Mouse (Mus musculus): ENCODE measurements around the gene Gpr3. TPM values are rescaled to one million over a fixed set of nuclear protein-coding genes. Genes with fewer than 3 reads are reported as not detected.

Gpr3 gene
- polyA plus RNA-seq, 2 experiments from 2014 or later = not detected

- ATAC-seq = no peak
These were observed 13.8 kb downstream of the Gpr3 start for GRCm38 (mm10) chr4:133198337-133199180.

DNA sequence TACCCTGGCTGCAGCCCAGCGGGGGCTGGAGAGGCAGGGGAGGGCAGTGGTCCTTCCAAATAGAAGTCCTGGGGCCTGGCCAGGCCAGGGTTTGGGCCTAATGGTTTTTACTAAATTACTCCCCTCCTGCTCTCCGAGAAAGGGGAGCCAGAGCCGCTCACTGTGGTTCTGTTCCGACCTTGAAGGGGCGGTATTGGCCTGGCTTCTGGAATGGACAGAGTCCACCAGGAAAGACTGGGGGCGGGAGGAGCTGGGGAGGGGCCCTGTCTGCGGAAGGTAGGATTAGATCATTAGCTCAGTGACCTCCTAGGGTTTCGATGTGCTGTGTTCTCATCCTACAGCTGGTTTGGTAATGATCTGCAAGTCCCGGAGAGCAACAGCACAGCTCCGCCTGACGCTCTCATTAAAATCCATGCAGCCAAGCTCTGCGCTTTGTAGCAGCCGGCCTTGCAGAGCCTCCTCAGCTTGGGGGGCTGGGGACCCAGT is 14.5 kb downstream of the Gpr3 start:
- no peak for ATAC-seq

DNA sequence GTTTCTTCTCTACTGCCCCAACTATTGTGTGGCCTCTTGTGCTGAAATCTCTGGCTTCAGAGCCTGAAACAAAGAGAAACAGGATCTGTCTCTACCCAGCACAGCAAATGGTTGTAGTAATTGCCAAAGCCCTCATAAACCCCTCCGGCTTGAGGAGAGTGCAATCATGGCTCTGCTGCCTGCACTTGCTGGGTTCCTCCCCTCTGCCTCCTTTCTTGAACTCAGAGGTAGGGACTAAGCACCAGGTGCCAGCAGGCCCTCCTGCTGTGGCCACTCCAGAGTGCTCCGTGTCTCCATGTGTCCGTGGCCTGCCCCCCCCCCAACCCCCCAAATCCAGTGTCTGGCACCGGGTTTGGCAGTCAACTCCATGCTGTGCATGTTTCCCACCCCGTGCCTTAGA is 15.0 kb downstream of the Gpr3 start:
- ATAC-seq = no peak

GRCm38 (mm10) chr4:133196852-133197251 is 15.5 kb downstream of the Gpr3 start:
- no peak for ATAC-seq

GRCm38 (mm10) chr4:133196136-133196535 is 16.2 kb downstream of the Gpr3 start:
- ATAC-seq = no peak

GRCm38 (mm10) chr4:133195014-133195413 is 17.3 kb downstream of the Gpr3 start:
- ATAC-seq = no peak

DNA sequence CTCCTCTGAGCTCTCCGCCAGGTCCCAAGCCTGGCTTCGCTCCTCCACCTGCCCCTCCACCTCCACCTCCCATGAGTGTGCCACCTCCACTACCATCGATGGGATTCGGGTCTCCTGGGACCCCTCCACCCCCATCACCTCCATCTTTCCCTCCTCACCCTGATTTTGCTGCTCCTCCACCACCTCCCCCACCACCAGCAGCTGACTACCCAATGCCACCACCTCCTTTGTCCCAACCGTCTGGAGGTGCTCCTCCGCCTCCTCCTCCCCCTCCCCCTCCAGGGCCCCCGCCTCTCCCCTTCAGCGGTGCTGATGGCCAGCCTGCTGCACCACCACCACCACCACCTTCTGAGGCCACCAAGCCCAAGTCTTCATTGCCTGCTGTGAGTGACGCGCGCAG is 17.9 kb downstream of the Gpr3 start:
- ATAC-seq = no peak

DNA sequence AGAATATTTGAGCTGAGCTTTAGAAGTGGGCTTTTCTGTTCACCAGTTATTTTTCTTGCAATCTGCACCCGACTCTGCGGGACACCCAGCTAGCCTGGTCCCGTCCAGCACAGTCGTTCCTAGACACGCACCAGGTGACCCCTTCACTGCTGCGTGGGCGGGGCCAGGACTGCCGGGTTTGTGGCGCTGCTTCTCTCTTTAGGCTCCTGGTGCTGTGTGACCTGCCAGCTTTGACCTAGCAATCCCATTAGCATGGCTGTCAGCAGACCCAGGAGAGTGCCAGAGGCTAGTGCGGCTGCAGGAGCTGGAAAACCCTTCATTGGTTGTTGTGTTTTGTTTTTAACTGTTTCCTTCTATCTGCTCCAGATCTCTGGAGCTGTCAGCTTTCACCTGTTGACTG is 22.9 kb downstream of the Gpr3 start:
- ATAC-seq = no peak

DNA sequence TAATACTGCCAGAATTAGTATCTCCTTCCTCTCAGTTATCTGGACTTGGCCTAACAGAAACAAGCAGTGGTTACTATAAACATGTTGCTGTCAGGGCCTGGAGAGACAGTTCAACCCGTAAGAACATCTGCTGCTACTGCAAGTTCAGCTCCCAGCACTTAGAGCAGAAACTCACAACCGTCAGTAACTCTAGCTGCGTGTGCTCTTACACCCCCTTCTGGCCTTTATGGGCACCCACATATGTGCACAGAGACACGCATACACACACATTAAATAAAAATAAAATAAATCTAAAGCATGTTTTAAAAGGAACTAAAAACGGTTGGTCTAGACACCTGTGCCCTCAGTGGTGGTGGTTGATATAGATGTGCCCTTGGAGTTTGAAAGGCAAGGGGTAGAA is 25.5 kb downstream of the Gpr3 start:
- no peak for ATAC-seq

GRCm38 (mm10) chr4:133185893-133186292 is 26.4 kb downstream of the Gpr3 start:
- no peak for ATAC-seq

DNA sequence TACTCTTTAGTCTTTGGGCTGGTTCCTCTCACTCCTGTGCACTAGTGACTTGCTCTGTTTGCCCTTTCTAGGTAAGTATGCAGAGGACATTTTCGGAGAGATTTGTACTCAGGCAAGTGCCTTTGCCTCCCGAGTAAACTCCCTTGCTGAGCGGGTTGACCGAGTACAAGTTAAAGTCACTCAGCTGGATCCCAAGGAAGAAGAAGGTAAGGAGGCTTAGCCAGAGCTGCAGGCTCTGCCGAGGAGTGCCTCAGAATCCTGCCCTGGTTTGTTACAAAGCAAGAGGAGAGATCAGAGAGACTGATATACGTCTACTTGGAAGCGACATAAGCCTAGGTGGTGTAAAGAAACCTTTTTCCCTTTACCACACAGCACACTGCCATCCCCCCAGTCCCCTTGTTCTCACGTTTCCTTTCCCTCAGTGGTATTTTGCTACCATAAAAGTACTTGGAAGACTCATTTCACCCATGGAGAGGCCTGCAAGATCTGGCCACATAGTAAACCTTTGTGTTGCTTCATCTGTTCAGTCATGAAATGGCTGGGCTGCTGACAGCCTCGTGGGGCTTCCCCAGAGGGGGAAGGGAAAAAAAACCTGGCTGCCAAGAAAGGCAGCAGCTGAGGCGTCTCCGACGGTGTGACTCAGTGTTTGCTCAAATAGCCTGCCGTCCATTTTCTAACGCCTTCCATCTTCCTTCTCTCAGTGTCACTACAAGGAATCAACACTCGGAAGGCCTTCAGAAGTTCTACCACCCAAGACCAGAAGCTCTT is 27.3 kb downstream of the Gpr3 start:
- ATAC-seq = peak; percentile 85

- ATAC-seq = no peak
These were observed 28.1 kb downstream of the Gpr3 start for GRCm38 (mm10) chr4:133184031-133184897.

DNA sequence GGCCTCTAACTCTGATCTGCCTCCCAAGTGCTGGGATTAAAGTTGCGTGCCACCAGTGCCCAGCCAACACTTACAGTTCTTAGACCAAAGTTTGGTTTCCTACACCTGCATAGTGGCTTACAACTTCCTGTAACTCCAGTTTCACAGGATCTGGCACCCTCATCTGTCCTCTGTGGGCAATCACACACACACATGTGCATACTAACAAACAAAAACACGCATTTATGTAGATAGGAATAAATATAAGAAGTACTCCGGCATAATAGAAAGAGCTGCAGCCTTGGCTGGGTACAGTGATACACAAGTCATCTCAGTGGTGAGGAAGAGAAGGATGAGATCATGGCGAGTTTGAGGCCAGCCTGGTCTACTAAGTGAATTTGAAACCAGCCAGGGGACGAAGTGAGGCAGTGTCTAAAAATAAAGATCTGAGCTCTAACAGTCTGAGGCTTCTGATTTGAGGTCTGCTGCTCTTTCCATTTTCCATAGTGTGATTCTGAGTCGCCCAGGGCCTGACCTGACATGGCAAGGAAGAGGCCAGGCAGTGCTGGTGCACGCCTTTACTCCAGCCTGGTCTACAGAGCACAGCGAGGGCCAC is 29.8 kb downstream of the Gpr3 start:
- ATAC-seq = no peak

- no peak for ATAC-seq
These were observed 33.1 kb downstream of the Gpr3 start for GRCm38 (mm10) chr4:133179258-133179657.

GRCm38 (mm10) chr4:133178305-133178704 is 34.0 kb downstream of the Gpr3 start:
- ATAC-seq = no peak

DNA sequence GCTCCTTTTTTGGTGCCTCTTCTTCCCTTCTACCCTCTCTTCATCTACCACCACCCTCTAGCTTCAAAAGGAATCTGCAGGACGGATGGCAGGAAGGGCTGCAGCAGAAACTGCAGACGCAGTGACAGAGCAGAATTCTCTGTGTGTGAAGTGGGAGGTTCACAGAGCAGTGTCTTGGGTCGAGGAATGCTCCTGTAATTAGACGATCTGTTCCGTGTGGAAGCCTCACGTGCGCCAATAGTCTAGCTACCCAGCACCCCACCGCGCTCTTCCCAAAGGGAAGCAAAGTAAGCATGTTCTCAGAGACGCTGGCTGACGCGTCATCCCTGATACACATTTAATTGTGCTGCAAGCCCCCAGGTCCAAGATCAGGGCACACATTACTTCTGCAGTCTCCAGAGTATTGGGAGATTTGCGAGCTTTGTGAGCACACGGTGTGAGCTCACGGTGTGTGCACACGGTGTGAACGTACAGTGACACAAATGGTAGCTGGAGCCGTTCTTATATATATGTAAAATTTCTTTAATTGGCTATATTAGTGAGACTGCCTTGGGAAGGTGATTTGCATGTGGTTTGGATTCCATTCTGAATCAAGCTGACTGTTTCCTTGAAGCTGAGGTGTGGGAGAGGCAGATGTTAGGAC is 35.5 kb downstream of the Gpr3 start:
- no peak for ATAC-seq

DNA sequence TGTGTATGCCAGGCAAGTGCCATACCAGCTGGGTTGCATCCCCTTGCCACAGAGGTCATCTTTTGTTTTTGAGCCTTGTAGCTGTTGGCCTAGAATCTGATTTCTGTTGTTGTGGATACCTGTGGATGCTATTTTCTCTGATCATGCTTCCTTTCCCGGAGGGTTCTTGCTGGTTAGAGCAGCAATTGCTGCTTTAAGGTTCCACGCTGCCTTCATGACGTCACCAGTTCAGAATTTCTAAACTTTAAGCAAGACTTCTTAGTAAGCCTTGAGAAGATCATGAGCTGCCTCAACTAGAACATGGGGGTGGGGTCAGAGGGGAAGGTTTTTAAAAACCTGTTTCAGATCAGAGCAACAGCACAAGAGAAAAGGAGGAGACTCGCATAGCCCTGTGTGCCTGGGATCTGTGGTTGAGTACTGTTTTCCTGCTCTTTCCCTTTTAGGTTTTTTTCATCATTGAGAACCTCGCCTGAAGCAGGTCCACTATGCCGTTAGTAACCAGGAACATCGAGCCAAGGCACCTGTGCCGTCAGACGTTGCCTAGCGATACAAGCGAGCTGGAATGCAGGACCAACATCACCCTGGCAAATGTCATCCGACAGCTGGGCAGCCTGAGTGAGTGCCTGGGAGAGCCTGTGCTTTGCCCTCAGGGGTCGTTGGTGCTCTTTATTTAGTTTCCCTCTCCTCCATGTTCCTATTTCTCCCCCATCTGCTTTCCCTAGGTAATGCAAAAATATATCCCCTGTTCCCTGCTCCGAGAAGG is 36.2 kb downstream of the Gpr3 start:
- ATAC-seq = no peak

DNA sequence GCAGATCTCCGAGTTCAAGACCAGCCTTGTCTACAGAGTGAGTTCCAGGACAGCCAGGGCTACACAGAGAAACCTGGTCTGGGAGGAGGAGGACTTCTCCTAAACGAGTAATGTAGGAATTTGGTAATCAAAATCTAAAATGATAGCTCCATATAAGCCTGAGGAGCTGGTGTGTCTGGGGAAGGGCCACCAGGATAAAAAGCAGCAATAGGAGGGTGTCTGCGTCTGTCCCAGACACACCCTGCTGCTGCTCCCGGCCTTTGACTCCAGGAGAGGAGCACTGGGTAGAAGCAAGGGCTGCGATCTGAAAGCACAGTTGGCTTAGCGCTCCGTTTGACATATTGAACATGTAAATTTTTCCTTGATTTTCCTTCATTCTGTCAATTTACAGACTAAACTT is 37.1 kb downstream of the Gpr3 start:
- no peak for ATAC-seq

DNA sequence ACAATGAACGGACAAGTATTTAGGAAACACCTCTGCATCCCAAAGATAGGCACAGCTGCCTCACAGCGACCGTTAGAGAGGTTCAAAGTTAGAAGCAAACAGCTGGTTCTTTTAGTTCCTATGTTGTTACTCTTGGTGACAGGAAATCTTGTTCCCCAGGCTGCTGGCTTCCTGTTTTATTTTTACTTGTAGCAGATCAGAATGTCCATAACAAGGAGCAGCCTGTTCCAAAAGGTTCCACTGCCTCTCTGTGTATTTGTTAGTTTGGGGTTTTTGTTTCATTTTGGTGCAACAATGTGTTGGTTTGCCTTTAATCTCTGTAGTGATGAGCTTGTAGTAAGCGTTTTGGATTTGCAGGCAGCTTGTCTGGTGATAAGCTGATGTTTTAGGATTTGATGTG is 38.0 kb downstream of the Gpr3 start:
- ATAC-seq = peak; percentile 21

DNA sequence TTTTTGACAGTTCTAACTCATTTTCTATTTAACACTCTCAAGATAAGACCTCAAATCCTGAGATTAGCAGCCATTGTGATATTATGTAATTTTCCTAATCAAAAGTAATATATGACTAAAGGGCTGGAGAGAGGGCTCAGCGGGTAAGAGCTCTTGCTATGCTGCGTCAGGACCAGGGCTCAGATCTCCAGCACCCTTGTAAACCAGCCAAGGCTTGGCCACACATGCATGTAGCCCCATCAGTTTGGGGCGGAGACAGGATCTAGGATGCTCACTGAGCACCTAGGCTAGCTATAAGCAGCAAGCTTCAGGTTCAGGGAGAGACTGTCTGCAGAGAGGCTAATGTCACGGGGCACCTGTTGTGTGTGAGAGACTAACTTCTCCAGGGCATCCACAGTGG is 39.9 kb downstream of the Gpr3 start:
- no peak for ATAC-seq

DNA sequence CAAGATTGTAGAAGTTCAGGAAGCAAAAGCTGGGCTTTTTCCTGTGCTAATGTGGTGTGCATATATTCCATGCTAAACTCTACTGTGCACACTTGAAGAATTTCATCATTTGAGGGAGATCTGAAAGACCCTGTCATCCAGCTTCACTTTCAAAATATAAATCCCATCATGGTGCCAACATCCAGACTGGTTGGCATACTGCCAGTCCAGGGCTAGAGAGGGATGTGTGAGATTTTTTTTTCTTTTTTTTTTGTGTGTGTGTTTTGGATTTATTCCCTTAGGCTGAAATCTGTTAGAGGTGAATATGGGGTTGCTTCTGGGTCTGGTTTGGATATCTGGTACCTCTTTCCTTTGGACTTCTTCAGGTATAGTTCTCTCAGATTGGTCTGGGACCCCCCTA is 41.7 kb downstream of the Gpr3 start:
- no peak for ATAC-seq
